28 mouse cellular contexts compared by ENCODE assay signal in genomic region chr14:34002358-34002757, GRCm38 (mm10). TPM values are rescaled to one million over a fixed set of nuclear protein-coding genes. Genes with fewer than 3 reads are reported as not detected.
"Had no signal": no experiment of that assay in that cellular context is flagged by ENCODE, and none has a peak within 500 bp of the region (broad histone marks: within the 10 kb centered on the region; RNA-seq: fewer than 3 reads in every experiment).

No protein-coding gene starts in this region.

- H3K27me3 ChIP-seq: midbrain, embryonic 13.5 days; midbrain, embryonic 15.5 days; neural tube, embryonic 13.5 days; neural tube, embryonic 15.5 days had no signal

- H3K9me3 ChIP-seq: midbrain, embryonic 13.5 days; midbrain, embryonic 15.5 days; neural tube, embryonic 13.5 days; neural tube, embryonic 15.5 days had no signal

- ATAC-seq: midbrain, embryonic 13.5 days; midbrain, embryonic 15.5 days had no signal

- H3K4me3 ChIP-seq: midbrain, embryonic 13.5 days; midbrain, embryonic 15.5 days; myocyte; neural tube, embryonic 13.5 days; neural tube, embryonic 15.5 days had no signal

- H3K4me2 ChIP-seq: lung, embryonic 14.5 days; midbrain, embryonic 11.5 days; midbrain, embryonic 13.5 days; midbrain, embryonic 15.5 days; neural tube, embryonic 13.5 days; neural tube, embryonic 15.5 days had no signal

- DNase-seq: lung, adult 18-20 months; lung, embryonic 14.5 days; lung, postnatal 10 days; lung, postnatal 4 days; retina, postnatal 1 day; right cerebral cortex, adult 18-20 months; right cerebral cortex, postnatal 25 days; right cerebral cortex, postnatal 4 days; spleen, adult 18-20 months; thymus, adult 18-20 months; thymus, postnatal 14 days; thymus, postnatal 36 days had no signal

- H3K4me1 ChIP-seq: midbrain, embryonic 13.5 days; midbrain, embryonic 15.5 days; neural tube, embryonic 13.5 days; neural tube, embryonic 15.5 days had no signal

- H3K9ac ChIP-seq: liver, embryonic 14.5 days; lung, embryonic 14.5 days; midbrain, embryonic 13.5 days; midbrain, embryonic 15.5 days; neural tube, embryonic 13.5 days; neural tube, embryonic 15.5 days had no signal

- H3K36me3 ChIP-seq: midbrain, embryonic 13.5 days; midbrain, embryonic 15.5 days; neural tube, embryonic 13.5 days; neural tube, embryonic 15.5 days had no signal

- H3K27ac ChIP-seq: liver, embryonic 14.5 days; midbrain, embryonic 13.5 days; midbrain, embryonic 15.5 days; neural tube, embryonic 13.5 days; neural tube, embryonic 15.5 days had no signal

RNA-seq across cellular contexts. Expression of gene Gm30083, which starts 12.6 kb away (rescaled TPM):
- total RNA-seq: megakaryocyte, adult 5-6 weeks; megakaryocyte-erythroid progenitor cell, adult 5-6 weeks had no signal
- polyA plus RNA-seq: liver, embryonic 14.5 days; liver, embryonic 16.5 days; lung, embryonic 14.5 days; lung, embryonic 16.5 days; midbrain, embryonic 11.5 days; midbrain, embryonic 13.5 days; midbrain, embryonic 15.5 days; neural tube, embryonic 11.5 days; neural tube, embryonic 13.5 days; neural tube, embryonic 15.5 days; small intestine, adult 2 months; stomach, embryonic 14.5 days; stomach, embryonic 16.5 days; thymus, postnatal 0 days had no signal

RNA-seq across cellular contexts. Expression of gene Gm5460, which starts 14.2 kb away (rescaled TPM):
- total RNA-seq: megakaryocyte, adult 5-6 weeks; megakaryocyte-erythroid progenitor cell, adult 5-6 weeks had no signal
- polyA plus RNA-seq: liver, embryonic 14.5 days; liver, embryonic 16.5 days; lung, embryonic 14.5 days; lung, embryonic 16.5 days; midbrain, embryonic 11.5 days; midbrain, embryonic 13.5 days; midbrain, embryonic 15.5 days; neural tube, embryonic 11.5 days; neural tube, embryonic 13.5 days; neural tube, embryonic 15.5 days; small intestine, adult 2 months; stomach, embryonic 14.5 days; stomach, embryonic 16.5 days; thymus, postnatal 0 days had no signal

RNA-seq across cellular contexts. Expression of gene Zfp488, which starts 23.8 kb away (rescaled TPM):
- total RNA-seq: megakaryocyte, adult 5-6 weeks; megakaryocyte-erythroid progenitor cell, adult 5-6 weeks had no signal
- polyA plus RNA-seq: liver, embryonic 14.5 days; liver, embryonic 16.5 days; lung, embryonic 16.5 days; midbrain, embryonic 11.5 days; myocyte; small intestine, adult 2 months; thymus, postnatal 0 days had no signal

RNA-seq across cellular contexts. Expression of gene Rbp3, which starts 48.6 kb away (rescaled TPM):
- total RNA-seq: megakaryocyte, adult 5-6 weeks; megakaryocyte-erythroid progenitor cell, adult 5-6 weeks had no signal
- polyA plus RNA-seq: lung, embryonic 14.5 days; lung, embryonic 16.5 days; midbrain, embryonic 11.5 days; midbrain, embryonic 13.5 days; neural tube, embryonic 11.5 days; neural tube, embryonic 13.5 days; neural tube, embryonic 15.5 days; small intestine, adult 2 months; stomach, embryonic 14.5 days; stomach, embryonic 16.5 days; thymus, postnatal 0 days had no signal

RNA-seq across cellular contexts. Expression of gene Antxrl, which starts 50.1 kb away (rescaled TPM):
- total RNA-seq: megakaryocyte, adult 5-6 weeks; megakaryocyte-erythroid progenitor cell, adult 5-6 weeks had no signal
- polyA plus RNA-seq: liver, embryonic 14.5 days; liver, embryonic 16.5 days; lung, embryonic 14.5 days; lung, embryonic 16.5 days; midbrain, embryonic 11.5 days; midbrain, embryonic 13.5 days; midbrain, embryonic 15.5 days; neural tube, embryonic 11.5 days; neural tube, embryonic 13.5 days; neural tube, embryonic 15.5 days; small intestine, adult 2 months; stomach, embryonic 14.5 days; stomach, embryonic 16.5 days; thymus, postnatal 0 days had no signal
